Mouse (Mus musculus): ENCODE measurements around the gene A3galt2.

DNA sequence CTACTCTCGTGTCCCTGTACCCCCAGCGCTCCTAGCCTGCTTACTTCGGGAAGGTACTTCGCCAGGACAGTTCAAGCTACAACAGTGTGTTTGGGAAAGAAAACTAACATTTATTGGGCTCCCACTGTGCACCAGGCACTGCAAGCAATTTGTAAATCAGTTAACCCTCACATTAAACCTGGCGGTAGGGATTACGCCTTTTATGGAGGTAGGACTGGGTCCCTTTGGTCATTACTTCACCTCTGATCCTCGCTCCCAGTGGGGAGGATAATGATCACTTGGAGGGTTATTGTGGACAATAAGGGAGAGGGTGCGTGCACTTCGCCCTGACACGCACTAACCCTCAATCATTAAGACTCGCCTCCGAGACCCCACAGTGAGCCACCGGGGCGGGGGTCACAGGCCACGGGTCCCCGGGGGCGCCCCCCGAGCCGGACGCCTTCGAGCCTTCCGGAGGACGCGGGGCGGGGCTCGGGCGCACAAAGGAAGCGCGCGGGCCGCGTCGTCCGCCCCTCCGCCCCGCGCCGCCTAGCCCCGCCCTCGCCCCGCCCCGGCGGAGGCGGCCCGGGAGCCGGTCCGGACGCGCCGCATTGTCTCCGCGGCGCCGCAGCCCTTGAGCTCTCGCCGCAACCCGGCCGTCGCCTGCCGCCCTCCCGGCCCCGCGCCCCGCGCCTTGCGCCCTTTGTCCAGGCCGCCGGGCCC, 28.0 kb upstream of the A3galt2 start:
- TF ChIP-seq POU5F1 (IDR thresholded peaks at IDR 0.05; ENCODE audit: borderline replicate concordance, low read length) (no peak), CTCF (conservative IDR thresholded peaks at IDR 0.05; ENCODE audit: low read length) (no peak), NANOG (IDR thresholded peaks at IDR 0.05; ENCODE audit: borderline replicate concordance, low read length) (no peak)
